Mouse (Mus musculus) liver (tissue): ENCODE data around the gene Tmppe.
"Not testable (repeated sequence)": the region's sequence is repeated elsewhere in the genome, so short reads cannot be mapped to it uniquely, and the experiment has no call there.

Experiments
- DNase-seq: peaks from one replicate; pipeline ENCODE4 v3.0.0-alpha.2; 2020; ENCODE audit warnings: mixed read lengths

Tmppe gene

DNA sequence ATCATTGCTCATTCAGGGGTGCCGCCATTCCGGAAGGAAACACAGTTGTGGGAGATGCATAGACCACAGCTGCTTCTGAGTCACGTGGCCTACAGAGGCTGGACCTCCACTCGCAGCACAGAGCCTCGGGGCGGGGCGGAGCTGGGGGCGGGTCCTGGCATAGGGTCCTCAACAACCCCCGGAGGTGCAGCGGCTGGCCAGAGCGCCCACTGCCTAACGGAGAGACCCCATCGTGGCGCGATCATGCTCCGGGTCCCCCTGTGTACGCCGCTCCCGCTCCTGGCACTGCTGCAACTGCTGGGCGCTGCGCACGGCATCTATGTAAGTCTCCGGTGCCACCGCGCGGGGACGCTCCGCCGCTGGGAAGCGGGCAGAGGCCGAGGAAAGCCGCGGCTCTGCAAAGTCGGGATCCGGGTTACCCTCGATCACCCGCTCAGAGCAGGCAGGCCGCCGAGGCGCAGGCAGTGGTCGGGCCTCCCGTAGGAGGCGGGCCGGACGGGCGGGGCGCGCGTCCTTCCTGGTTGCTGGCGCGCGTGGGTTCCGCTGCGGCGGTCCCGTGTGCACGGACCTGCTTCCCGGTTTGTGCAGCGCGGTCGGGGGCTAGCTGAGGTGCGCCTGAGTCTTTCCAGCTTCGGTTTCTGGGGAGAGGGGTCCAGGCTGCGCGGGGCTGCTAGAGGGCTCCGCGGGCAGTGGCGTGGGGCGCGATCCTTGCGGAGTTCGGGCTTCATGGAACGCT is at the start of gene Tmppe, which contains the start of gene Glb1:
Gene Tmppe (plus strand): TSS at position 157 of the 736 bp plus-strand sequence.
Gene Glb1 (plus strand): TSS at position 128 of the 736 bp plus-strand sequence.
- DNase-seq, result peak; percentile 88

DNA sequence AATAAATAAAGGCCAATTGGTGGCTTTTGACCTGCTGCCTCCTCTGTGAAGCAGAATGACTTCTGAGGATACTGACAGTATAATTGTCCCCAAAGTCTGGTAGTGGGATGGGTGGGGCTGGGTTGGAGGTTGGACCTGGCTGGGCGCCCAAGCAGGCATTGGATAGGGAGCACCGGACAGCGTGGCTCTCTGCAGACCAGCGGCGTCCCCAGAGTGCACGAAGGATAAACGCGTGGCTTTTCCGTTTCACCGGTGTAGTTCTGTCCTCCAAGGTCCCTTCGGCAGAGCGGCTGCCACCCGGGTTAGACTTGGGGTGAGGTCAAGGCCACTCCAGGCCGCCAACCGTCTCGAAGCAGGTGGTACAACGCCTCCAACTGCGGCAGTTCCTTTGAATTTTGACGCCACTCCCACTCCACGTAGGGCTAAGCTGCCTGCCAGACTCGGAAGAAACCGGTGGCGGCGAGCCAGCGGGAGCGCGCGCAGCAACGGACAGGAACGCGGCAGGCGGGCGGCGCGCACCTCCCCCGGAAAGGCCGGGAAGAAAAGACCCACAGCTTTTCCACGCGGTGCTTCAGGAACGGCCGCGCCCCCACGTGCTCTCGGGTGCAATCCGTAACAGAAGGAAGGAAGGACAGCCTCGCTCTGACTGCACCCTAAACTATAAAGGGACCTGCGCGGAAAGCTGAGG is 33.0 kb upstream of the Tmppe start:
- peak; percentile 65 for DNase-seq

- no peak for DNase-seq
Observed at GRCm38 (mm10) chr9:114368471-114368858, 32.4 kb upstream of the Tmppe start.

GRCm38 (mm10) chr9:114369389-114369788 is 31.5 kb upstream of the Tmppe start:
- DNase-seq, result not testable (repeated sequence)

DNA sequence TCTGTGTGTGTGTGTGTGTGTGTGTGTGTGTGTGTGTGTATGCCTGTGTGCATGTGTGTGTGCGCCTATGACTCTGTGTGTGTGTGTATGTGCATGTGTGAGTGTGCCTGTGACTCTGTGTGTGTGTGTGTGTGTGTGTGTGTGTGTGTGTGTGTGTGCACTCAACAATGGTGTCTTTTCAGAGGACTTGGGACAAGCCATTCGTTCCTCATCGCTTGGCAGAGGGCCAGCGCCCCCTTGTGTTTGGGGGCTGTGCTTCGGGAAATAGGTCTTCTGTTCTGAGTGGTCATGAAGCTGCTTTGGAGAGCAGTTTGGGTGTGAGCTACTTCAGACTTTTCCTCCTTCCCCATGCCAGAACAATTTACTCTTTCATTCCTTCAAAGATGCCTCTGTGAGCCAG is 29.2 kb upstream of the Tmppe start:
- DNase-seq, result not testable (repeated sequence)

DNA sequence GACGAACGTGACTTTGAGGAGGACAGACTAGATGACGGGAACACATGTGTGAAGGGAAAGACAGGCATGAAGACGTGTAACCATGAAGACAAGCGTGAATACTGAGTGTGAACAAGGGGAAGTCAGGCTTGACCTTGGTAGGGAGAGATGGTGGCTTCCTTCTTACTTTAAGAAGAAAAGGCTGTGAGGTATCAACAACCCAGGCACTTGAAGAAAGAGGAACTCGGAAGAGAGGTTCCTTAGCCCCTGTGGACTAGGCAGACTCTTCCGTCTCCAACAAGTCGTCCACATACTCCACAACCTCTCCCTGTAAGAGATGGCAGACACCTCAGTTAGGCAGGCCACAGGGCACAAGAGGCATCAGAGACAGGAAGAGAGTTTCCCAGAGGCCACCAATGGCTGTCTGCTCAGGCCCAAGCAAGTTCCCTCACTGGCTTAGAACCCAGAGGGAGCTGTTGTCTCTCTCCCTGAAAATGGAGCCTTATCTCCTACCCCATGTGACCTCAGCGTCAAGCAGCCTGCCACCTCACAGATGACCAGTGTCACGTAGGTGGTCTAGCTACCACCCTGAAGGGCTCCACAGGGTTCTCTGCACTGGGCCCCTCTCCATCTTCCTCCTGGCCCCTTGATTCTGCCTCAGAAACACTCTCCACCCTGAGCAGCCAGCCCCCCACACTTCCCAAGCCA is 25.5 kb upstream of the Tmppe start:
- no peak for DNase-seq

- DNase-seq, result no peak
Observed at GRCm38 (mm10) chr9:114377168-114377567, 23.7 kb upstream of the Tmppe start.

DNA sequence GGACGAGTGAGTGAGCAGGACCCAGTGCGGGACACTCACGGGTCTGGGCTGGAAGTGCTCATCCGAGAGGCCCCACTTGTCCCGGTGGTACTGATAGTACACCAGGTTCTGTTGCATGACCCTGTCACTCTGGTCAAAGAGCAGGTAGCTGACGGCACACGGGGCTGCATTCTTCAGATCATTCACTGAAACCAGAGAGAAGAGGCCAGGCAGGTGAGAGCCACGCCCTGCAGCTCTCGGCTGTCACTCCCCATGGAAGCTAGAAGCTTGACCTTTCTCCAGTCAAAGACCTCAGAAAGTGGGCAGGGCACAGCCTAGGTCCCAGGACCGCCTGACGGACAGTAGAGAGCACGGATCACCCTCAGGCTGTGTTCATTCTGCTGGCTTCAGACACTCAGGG is 21.0 kb upstream of the Tmppe start:
- DNase-seq, result no peak

- DNase-seq, result no peak
Observed at GRCm38 (mm10) chr9:114380881-114381733, 19.8 kb upstream of the Tmppe start.

DNA sequence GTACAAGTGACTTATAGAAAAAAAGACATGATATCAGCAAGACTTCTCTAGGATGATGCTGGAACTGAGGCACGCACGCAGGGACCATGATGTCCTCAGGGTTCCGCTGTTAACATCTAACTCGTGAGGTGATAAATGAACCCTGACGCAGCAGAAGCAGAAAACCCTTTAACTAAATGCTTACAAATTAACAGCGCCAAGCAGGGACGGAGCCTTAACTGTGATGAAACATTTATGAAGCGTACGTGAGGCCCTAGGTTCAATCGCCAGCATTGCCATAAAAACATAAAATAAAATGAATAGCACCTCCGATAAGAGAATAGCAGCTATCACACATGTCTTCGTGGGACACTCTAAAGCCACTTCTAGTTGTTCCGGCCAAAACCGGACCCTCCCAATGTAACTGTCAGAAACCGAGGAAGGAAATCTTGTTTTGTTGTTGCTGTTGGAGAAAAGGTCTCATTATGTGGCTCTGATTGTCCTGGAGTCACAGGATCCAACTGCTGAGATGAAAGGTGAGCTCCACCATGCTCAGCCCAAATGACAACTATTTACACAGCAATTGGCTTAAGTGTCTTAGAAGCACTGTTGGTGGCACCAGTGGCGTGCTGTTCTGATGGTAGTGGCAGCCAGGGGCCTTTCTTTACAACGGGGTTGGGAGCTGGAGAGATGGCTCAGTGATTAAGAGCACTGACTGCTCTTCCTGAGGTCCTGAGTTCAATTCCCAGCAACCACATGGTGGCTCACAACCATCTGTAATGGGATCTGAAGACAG is 17.8 kb upstream of the Tmppe start:
- no peak for DNase-seq

GRCm38 (mm10) chr9:114384691-114385090 is 16.2 kb upstream of the Tmppe start:
- DNase-seq, result no peak

- DNase-seq, result no peak
Observed at GRCm38 (mm10) chr9:114385160-114385559, 15.7 kb upstream of the Tmppe start.

- DNase-seq, result no peak
Observed at GRCm38 (mm10) chr9:114387086-114387485, 13.8 kb upstream of the Tmppe start.

DNA sequence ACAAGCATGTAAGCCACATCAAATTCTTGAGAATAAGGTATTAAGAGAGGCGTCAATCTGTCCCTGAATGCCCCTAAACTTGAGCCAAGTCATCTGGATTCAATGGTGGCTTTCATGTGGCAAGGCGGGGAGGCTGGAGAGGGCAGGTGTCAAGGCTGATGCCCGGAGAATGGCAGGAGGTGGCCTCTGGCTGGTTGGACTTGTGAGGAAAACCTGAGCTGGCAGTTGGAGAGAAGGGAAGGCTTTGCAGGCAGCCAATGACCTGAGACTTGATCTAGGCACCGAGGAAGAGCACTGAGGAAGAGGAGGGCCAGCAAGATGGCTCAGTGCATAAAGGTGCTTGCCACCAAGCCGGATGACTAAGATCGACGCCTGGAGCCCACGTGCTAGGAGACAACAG is 12.6 kb upstream of the Tmppe start:
- no peak for DNase-seq

- DNase-seq, result no peak
Observed at GRCm38 (mm10) chr9:114388701-114389370, 12.1 kb upstream of the Tmppe start.

DNA sequence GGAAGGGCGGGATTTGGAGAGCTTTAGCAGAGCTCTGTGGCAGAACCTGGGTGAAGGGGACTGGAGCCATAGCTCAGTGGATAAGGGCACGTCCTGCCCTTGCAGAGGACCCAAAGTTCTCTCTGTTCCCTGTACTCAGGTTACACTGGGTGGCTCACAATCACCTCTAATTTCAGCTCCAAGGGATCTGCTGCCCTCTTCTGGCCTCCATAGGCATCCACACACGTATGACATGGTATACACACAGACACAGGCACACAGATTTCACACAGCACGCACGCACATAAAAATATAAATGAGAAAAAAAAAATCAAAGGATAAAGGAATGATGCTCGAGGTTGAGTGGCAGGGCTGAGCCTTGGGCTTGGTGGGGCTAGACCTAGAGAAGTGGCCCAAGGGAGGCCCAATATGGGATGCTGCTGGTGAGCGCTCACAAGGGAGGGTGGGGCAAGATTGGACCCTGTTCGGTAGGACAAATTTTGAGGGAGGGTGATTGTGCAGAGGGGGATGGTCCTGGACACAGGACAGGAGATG is 11.5 kb upstream of the Tmppe start:
- no peak for DNase-seq

DNA sequence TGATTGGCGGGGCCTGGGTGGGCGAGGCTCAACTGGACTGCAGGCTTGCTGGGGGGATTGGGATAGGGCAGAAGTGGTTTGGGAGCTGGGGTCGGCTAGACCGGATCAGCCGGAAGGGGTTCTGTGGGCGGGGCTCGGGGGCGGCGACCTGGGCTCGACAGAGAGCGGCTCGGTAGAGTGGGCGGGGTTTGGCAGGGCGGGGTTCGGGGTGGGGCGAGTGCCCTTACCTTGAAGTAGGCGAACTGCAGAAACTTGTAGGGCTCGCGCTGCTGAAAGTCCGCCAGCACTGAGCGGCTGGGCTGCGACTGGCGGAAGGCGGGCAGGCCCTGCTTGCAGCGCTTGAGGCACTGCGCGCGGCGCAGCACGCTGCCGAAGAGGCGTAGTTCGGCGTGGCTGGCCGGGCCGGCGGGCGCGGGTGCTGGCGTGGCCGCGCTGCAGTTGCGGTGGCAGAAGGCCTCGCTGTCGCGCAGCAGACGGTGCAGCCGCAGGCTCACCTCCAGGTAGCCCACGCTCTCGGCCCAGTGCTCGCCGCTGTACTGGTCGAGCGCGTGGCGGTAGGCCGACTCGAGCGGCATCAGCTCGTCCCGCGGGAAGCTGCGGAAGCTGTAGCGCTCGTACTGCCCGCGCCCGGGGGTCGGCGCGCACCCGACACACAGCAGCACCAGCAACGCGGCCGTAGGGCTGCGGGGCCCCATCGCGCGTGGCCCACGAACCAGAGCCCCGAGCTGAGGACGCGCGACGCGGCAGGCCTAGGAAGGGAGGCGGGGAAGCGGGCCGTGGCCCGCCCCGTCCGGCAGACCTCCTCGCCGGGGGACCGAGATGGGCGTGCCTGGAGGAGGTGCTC is 10.8 kb upstream of the Tmppe start, which contains the start of gene Crtap:
Gene Crtap (minus strand): TSS at position 771 of the 844 bp plus-strand sequence.
- peak; percentile 84 for DNase-seq

GRCm38 (mm10) chr9:114390749-114391075 is 10.2 kb upstream of the Tmppe start:
- no peak for DNase-seq

- DNase-seq, result not testable (repeated sequence)
Observed at GRCm38 (mm10) chr9:114394136-114394535, 6.8 kb upstream of the Tmppe start.

DNA sequence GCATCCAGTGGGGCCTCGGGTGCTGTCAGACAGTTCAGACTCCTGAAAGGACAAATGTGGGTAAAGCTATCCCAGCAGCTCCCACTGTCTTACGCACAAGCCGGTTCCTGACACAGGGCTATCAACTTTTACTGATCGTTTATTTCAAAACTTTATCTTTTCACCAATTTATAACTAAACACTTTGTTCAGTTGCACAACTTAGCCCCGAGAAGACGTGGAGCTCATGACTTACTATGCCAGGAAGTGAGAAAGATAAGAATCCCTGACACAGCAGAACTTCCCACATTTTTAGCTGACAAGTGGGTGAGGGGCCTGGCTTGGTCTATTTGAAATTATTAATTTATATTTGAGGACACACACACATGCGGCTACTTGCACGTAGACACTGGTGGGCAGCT is 6.2 kb upstream of the Tmppe start:
- no peak for DNase-seq
